Mouse (Mus musculus) adrenal gland, postnatal 4 days (tissue): ENCODE data around the gene Slit3. TPM values are rescaled to one million over a fixed set of nuclear protein-coding genes. Genes with fewer than 3 reads are reported as not detected.
A peak's percentile ranks its signal among the peaks of the same experiment; 100 is the strongest.

Experiments
- DNase-seq, 2 experiments: peaks; one replicate each; pipeline ENCODE4 v3.0.0; 2021 to 2022; ENCODE audit warnings: low spot score in 2 of 2, mixed read lengths in 2 of 2
- total RNA-seq, 2 experiments: library from RNA; stranded (reverse); gene quantifications; 2 replicates each; pipeline ENCODE4 v1.2.3; 2021

Gene Slit3
- total RNA-seq, 2 experiments from 2014 or later: 60.3 to 62.2 TPM

DNA sequence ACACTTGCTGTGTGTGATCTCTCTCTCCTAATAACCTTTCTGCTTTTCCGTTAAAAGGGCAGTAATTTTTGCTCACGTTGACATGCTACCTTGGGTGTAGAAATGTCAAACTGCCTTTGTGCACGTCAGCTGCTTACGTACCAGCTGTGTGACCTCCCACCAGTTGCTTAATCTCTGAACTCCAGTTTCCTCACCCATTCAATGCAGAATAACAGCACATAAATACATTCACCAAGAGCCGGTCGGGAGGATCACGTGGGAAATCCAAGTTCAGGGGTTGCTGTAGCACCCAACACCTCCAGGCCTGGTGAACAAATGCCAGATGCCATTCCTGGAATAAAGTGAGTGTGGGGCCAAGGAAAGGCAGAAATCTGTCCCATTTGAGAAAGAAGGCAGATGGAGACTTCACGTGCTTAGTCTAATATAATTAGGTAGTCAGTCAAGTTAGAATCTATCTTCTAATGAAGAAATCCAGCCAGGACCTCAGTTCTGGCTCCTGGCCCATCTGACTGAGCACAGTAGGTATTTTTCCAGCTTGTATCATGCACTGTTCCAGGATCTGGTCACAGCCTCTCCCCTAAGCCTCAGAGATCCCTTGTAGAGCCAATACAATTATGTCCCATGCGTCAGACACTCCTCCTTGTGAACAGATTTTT lies 268.9 kb downstream of the Slit3 start:
- no peak for DNase-seq

GRCm38 (mm10) chr11:35393815-35394214 lies 272.8 kb downstream of the Slit3 start:
- DNase-seq: no peak

DNA sequence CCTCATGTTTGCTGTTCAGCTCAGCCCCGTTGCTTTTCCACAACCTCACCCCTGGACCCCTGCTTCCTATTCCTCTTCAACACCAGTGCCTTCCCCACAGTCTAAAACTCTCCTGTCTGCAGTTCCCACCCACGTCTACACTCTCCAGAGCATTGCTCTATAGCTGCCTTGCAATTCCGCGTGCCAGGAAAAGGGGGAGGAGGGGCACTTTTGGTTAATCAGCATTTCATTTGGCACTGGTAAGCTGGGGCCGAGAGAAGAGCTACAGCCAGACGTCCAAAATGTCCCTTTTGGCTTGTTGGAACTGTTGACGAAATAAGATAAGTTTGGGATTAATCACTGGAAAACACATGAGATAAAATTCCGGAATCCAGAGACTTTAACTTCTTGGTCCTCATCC lies 274.4 kb downstream of the Slit3 start:
- DNase-seq: no peak

DNA sequence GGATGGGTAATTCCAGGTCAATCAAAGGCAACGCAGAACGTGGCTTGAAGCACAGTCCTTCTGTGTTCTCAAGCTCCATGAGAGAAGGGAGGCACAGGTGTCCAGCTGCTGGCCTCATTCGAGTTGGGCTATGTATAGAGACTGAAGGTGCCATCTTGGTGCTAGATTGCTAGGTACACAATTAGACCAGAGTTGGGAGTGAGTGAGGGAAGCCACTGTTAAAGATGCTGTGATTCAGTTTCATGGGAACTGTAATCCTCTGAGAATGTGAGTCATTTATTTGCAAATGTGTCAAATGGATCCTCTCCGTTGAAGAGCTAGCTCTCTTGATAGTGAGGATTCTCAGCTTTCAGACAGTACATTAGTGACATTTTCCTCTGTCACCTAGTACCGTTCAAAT lies 277.3 kb downstream of the Slit3 start:
- DNase-seq: no peak

DNA sequence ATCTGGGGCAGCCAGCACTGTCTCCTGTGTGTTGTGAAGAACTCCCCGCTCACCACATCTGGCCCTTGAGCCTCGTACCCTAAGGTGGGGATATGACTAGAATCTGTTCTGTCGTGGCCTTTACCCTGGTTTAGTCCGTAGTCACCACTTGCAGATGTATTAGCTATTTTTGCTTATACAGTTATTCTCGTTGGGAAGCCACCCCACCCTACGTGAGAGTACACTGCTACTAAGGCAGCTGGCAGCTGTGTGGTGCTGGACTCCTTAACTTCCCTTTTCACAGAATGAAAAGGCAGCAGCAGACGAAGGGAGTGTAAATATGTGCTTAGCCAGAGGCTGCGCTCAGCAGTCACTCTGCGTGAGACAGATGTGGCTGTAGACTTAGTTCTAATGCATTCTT lies 282.5 kb downstream of the Slit3 start:
- no peak for DNase-seq

DNA sequence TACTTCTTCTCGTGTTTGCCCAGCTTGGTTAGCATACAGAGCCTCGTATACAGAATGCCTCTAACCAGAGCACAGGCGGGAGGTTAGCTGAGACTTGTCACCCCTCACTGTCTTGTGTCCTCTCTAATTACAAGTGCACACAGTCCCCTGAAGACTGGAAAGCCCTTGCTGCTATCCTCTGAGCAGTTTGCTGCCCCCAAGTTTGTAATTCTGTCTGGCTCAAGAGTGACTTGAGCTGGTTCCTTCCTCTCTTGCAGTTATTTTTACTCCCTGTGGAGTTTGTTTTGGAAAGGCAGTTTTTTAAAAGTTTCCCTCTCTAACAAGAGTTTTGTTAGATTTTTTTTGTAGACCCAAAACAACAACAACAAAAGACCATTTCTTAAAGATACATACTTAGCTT lies 285.0 kb downstream of the Slit3 start:
- no peak for DNase-seq

DNA sequence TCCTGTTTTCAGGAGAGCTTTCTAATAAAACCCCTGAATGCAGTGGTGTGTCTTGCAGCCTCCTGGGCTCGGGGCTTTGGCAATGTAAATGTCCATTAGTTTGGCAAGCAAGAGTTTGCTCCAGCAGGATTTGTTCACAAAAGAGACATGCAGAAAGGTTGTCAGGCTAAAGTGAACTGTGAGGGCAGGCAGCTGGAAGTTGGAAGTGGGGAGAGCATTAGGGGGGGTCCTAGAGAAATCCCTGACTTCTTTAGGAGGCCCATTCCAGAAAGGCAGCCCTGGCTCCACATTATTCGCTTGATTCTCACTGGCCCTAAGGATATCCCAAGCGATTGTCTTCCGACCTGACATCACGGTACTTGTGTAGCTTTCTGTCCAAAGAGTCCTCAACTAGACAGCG lies 285.5 kb downstream of the Slit3 start:
- no peak for DNase-seq

- DNase-seq: peak; percentile 12 to 41
These were observed 286.5 kb downstream of the Slit3 start for GRCm38 (mm10) chr11:35407341-35408154.

DNA sequence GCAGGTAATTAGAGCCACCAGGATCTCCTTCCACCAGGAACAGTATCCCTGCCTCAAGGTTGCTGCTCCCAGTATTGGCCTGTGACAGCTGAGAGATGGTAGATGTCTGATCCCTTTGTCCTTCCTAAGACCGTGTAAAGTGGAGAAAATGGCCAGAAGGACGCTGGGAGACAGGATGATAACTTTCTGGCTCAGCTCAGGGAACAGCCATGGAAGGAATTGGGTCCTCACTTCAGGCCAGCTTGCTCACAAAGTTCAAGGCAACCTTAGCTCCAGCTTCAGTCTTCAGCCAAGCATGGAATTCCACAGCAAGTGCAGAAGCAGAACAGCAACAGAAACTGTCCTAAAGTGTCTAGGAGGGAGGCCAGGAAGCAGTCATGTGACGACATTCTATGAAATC lies 289.4 kb downstream of the Slit3 start:
- DNase-seq: no peak

GRCm38 (mm10) chr11:35415768-35416401 lies 294.9 kb downstream of the Slit3 start:
- DNase-seq: no peak

DNA sequence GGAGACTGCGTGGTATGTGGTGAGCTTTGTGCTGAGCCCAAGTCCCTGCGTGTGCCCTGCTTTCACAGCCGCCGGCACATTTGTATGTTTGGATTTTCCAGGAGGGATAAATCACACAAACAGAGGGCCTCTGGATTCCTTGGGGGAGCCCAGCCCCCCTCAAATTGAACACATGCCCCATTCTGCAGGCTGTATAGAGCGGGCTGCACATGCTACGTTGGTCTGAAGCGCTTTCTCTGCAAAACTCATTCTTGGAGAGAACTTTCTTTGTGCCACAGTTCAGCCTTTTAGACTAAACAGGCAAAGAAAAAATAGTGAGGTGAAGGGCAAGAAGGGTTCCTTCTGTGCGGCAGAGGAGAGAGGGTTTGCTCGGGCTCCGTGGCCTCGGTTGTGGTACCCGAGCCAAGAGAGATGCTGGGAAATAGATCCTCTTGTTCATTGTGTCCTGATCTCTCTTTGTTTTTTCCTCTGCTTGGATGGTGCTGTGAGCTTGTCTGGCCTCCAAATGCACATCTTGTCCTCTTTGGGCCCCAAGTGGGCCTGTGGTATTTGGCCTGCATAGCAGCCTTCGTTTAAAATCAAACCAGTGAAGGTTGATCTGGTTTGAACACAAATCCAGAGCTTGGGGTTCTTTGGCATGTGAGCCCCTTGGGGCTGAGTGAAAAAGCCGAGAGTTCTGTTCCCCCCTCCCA lies 295.5 kb downstream of the Slit3 start:
- no peak for DNase-seq

DNA sequence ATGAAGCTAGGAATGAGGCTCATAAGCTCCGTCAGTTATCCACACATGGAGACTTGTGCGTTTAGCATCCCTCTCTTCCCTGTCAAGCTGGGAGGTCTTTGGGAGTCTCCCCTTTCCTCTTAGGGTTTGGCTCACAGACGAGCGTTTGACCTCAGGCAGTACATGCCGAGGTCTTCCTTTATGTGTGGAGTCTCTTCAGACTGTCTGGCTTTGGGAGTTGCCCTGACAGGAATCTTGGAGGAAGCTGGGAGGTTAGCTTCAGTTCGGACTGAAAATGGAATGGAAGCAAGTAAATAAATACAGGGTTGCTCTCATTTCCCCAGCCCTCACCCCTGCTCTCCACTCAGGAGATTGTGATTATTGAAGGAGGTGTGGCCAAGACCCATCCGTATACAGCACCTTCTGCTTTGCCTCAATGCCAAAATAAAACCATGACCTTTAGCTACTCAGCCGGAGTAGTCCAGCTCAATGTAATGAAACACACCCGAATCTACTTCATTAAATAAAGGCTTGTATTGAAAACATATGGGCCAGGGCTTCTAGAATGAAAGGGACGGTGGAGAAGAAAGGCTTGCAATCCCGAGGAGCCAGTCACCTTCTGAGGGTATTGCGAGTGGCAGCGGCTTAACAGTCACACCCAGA lies 297.0 kb downstream of the Slit3 start:
- DNase-seq: no peak

GRCm38 (mm10) chr11:35419013-35419412 lies 298.0 kb downstream of the Slit3 start:
- no peak for DNase-seq

DNA sequence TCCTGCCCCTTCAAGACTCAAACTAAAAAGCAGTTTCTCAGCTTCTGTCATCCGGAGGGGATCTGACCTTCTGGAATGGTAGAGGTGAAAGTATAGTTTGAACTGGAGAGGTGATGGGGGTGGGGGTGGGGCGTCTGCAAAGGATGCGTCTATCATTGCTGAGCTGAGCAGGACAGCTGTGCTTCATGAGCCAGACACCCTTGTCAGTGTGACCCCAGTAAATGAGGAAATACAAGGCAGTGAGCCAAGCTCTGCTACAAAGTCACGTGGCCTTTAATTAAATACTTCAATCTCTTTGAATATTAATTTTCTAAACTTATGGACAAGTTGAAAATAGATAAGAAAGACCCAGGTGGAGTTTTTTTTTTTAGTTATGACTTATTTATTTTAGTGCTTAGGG lies 300.7 kb downstream of the Slit3 start:
- DNase-seq: no peak

DNA sequence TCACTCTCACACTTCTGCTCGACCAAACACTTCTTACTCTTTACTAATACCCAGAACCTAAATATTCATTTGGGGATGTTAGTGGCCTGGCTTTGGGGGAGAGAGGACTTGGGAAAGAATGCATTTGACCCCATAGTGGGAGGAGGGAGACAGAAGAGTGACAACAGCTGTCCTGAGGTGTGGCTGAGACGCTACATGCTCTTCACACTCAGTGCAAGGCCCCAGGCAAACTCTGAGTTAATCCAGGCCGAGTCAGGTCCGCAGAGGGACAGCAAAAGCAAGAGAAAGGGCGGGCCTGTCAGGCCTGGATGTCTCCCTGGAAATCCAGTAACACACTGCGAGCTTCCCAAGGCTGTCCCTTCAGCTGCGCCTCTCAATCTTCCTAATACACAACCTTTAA lies 307.0 kb downstream of the Slit3 start:
- DNase-seq: no peak

GRCm38 (mm10) chr11:35431130-35431529 lies 310.1 kb downstream of the Slit3 start:
- no peak for DNase-seq

DNA sequence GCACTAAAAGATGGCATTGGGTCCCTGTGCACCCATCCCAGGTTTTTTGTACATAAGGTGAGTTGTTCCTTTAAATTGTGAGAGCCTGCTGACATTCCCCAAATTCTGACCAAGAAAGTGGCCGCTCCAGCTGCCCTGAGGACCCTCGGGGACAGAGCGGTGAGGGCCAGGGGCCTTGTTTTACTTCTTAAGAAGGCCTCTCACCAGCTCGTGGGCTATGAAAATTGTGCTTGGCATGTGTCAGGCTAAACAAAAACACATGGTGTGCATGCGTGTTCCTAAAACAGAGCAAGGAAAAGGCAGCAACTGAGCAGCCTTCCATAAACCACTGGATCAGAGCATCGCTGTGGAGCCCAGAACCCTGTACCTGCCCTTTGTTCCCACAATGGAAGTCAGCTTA lies 316.5 kb downstream of the Slit3 start:
- no peak for DNase-seq

- no peak for DNase-seq
These were observed 319.2 kb downstream of the Slit3 start for GRCm38 (mm10) chr11:35440186-35440585.

GRCm38 (mm10) chr11:35444489-35445100 lies 323.6 kb downstream of the Slit3 start:
- no peak for DNase-seq

- no peak for DNase-seq
These were observed 326.9 kb downstream of the Slit3 start for GRCm38 (mm10) chr11:35447951-35448350.

DNA sequence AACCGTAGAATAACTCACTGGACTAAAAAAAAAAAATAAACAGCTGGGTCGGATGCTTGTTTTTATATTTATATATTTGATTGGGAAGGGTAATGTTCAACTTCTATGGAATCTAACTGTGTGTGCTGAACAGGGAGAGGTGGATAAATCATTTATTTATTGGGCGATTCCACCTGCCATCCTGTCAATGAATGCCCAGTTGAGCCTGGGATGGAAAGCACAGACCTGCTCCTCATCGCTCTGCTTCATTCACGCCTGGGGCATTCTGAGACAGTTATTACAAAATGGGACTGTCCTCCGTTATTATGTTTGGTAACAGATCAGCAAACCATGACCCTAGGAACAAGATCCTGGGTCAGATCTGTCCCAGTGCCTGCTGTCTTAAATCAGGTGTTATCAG lies 328.2 kb downstream of the Slit3 start:
- no peak for DNase-seq
